Mouse (Mus musculus) heart, embryonic 10.5 days (tissue): ENCODE results near the gene Serpina5. TPM values are rescaled to one million over a fixed set of nuclear protein-coding genes. Genes with fewer than 3 reads are reported as not detected.

Experiments
- DNase-seq: peaks from one replicate; pipeline ENCODE4 v3.0.0-alpha.2; 2017; ENCODE audit warnings: low spot score
- H3K27ac ChIP-seq: fragments of 300-500 bp; sonication (generic); 2 replicates; pipeline ENCODE4 v1.5.1; 2016; ENCODE audit warnings: mild to moderate bottlenecking
- H3K27me3 ChIP-seq: fragments of 300-500 bp; sonication (generic); 2 replicates; pipeline ENCODE4 v1.6.1; 2016; ENCODE audit warnings: mild to moderate bottlenecking; ENCODE audit not compliant: poor library complexity, insufficient read depth, severe bottlenecking
- H3K36me3 ChIP-seq: fragments of 300-500 bp; sonication (generic); 2 replicates; pipeline ENCODE4 v1.6.1; 2016; ENCODE audit warnings: mild to moderate bottlenecking, moderate library complexity
- H3K4me1 ChIP-seq: fragments of 300-500 bp; sonication (generic); 2 replicates; pipeline ENCODE4 v1.6.1; 2016; ENCODE audit warnings: mild to moderate bottlenecking
- H3K4me3 ChIP-seq: fragments of 300-500 bp; sonication (generic); 2 replicates; pipeline ENCODE4 v1.5.1; 2016; ENCODE audit warnings: mild to moderate bottlenecking, moderate library complexity
- H3K9me3 ChIP-seq: fragments of 300-500 bp; sonication (generic); 2 replicates; pipeline ENCODE4 v1.6.1; 2016; ENCODE audit warnings: mild to moderate bottlenecking, moderate library complexity
- WGBS: fragments of 180-500 bp; shearing (Covaris S2); methylation state at CpG from one replicate; pipeline ENCODE4 v1.1.7; 2016; 5-methylcytosine and 5-hydroxymethylcytosine counted together
- polyA plus RNA-seq: library from polyadenylated mRNA; unstranded; fragments of >200 nt; fragmentation: Nextera tagmentation; extraction: Ambion mirVana; gene quantifications from 2 replicates; pipeline ENCODE4 v1.2.1, GENCODE M21; 2016

The Serpina5 gene
- polyA plus RNA-seq: 0.10 TPM in 1 of 2 replicates, not detected in the other

- 78% methylated on average over 6 of the region's 6 CpGs for WGBS
- Histone ChIP-seq H3K36me3 (no peaks in the 10 kb centered on the region), H3K4me3 (no peak within 1 kb of the TSS), H3K4me1 (no peaks in the 10 kb centered on the region), H3K9me3 (no peaks in the 10 kb centered on the region), H3K27ac (no peak within 1 kb of the TSS), H3K27me3 (no peaks in the 10 kb centered on the region)
- no peak for DNase-seq
Measured at GRCm38 (mm10) chr12:104100768-104101167, at the start of gene Serpina5. Gene Serpina5, plus strand, starts transcription at chr12:104101113.

- H3K4me1 ChIP-seq: peaks cover 6% of the 10 kb centered on the region
- no peaks in the 10 kb centered on the region for H3K36me3 ChIP-seq
- no peak overlapping the region for H3K27ac ChIP-seq
- H3K9me3 ChIP-seq: no peaks in the 10 kb centered on the region
- no peak for DNase-seq
- peaks cover under 1% of the 10 kb centered on the region; the same call in 1 of the 2 replicates for H3K27me3 ChIP-seq
- no peak overlapping the region for H3K4me3 ChIP-seq
- WGBS: 38% methylated on average over 1 of the region's 1 CpGs
Measured at GRCm38 (mm10) chr12:104053995-104054394, 46.9 kb upstream of the Serpina5 start.

GRCm38 (mm10) chr12:104055755-104056154 lies 45.2 kb upstream of the Serpina5 start:
- Histone ChIP-seq H3K9me3 (no peaks in the 10 kb centered on the region), H3K4me1 (peaks cover 6% of the 10 kb centered on the region), H3K27me3 (peaks cover 13% of the 10 kb centered on the region; the same call in 1 of the 2 replicates), H3K27ac (no peak overlapping the region), H3K36me3 (no peaks in the 10 kb centered on the region), H3K4me3 (no peak overlapping the region)
- 75% methylated on average over 8 of the region's 8 CpGs for WGBS
- no peak for DNase-seq

GRCm38 (mm10) chr12:104057050-104057449 lies 43.9 kb upstream of the Serpina5 start:
- peaks cover 19% of the 10 kb centered on the region; the same call in 1 of the 2 replicates for H3K27me3 ChIP-seq
- H3K4me1 ChIP-seq: peaks cover 6% of the 10 kb centered on the region
- H3K36me3 ChIP-seq: no peaks in the 10 kb centered on the region
- no peak for DNase-seq
- H3K4me3 ChIP-seq: no peak overlapping the region
- no peaks in the 10 kb centered on the region for H3K9me3 ChIP-seq
- H3K27ac ChIP-seq: no peak overlapping the region
- 26% methylated on average over 4 of the region's 4 CpGs for WGBS

- WGBS: 77% methylated on average over 7 of the region's 7 CpGs
- Histone ChIP-seq H3K27me3 (peaks cover 19% of the 10 kb centered on the region; the same call in 1 of the 2 replicates), H3K4me3 (no peak overlapping the region), H3K4me1 (peaks cover 6% of the 10 kb centered on the region), H3K36me3 (no peaks in the 10 kb centered on the region), H3K9me3 (no peaks in the 10 kb centered on the region), H3K27ac (no peak overlapping the region)
- no peak for DNase-seq
Measured at GRCm38 (mm10) chr12:104057531-104057930, 43.4 kb upstream of the Serpina5 start.

GRCm38 (mm10) chr12:104060126-104060525 lies 40.8 kb upstream of the Serpina5 start:
- Histone ChIP-seq H3K27me3 (peaks cover 25% of the 10 kb centered on the region; the same call in 1 of the 2 replicates), H3K9me3 (no peaks in the 10 kb centered on the region), H3K4me1 (peaks cover 6% of the 10 kb centered on the region), H3K4me3 (no peak overlapping the region), H3K27ac (no peak overlapping the region), H3K36me3 (no peaks in the 10 kb centered on the region)
- WGBS: 59% methylated on average over 6 of the region's 6 CpGs
- no peak for DNase-seq

GRCm38 (mm10) chr12:104061862-104062261 lies 39.1 kb upstream of the Serpina5 start:
- Histone ChIP-seq H3K27ac (no peak overlapping the region), H3K27me3 (peaks cover 25% of the 10 kb centered on the region; the same call in 1 of the 2 replicates), H3K4me3 (no peak overlapping the region), H3K9me3 (no peaks in the 10 kb centered on the region), H3K4me1 (peaks cover 6% of the 10 kb centered on the region), H3K36me3 (no peaks in the 10 kb centered on the region)
- no peak for DNase-seq
- 41% methylated on average over 2 of the region's 2 CpGs for WGBS

- Histone ChIP-seq H3K4me1 (no peaks in the 10 kb centered on the region), H3K36me3 (no peaks in the 10 kb centered on the region), H3K27me3 (peaks cover 19% of the 10 kb centered on the region; the same call in 1 of the 2 replicates), H3K9me3 (no peaks in the 10 kb centered on the region), H3K4me3 (no peak overlapping the region), H3K27ac (no peak overlapping the region)
- no peak for DNase-seq
- 62% methylated on average over 4 of the region's 4 CpGs for WGBS
Measured at GRCm38 (mm10) chr12:104064532-104064931, 36.4 kb upstream of the Serpina5 start.

- DNase-seq: no peak
- H3K27ac ChIP-seq: no peak overlapping the region
- H3K4me3 ChIP-seq: no peak overlapping the region
- H3K9me3 ChIP-seq: no peaks in the 10 kb centered on the region
- H3K4me1 ChIP-seq: no peaks in the 10 kb centered on the region
- H3K36me3 ChIP-seq: no peaks in the 10 kb centered on the region
- peaks cover 14% of the 10 kb centered on the region; the same call in 1 of the 2 replicates for H3K27me3 ChIP-seq
- 77% methylated on average over 4 of the region's 4 CpGs for WGBS
Measured at GRCm38 (mm10) chr12:104064996-104065395, 35.9 kb upstream of the Serpina5 start.

- H3K9me3 ChIP-seq: no peaks in the 10 kb centered on the region
- no peak overlapping the region for H3K27ac ChIP-seq
- H3K4me3 ChIP-seq: no peak overlapping the region
- 25% methylated on average over 8 of the region's 8 CpGs for WGBS
- peaks cover 12% of the 10 kb centered on the region; the same call in 1 of the 2 replicates for H3K27me3 ChIP-seq
- H3K4me1 ChIP-seq: no peaks in the 10 kb centered on the region
- no peaks in the 10 kb centered on the region for H3K36me3 ChIP-seq
- DNase-seq: peak; percentile 82
Measured at GRCm38 (mm10) chr12:104066241-104066640, 34.7 kb upstream of the Serpina5 start.

GRCm38 (mm10) chr12:104067549-104067948 lies 33.4 kb upstream of the Serpina5 start:
- Histone ChIP-seq H3K27me3 (0 out of 2 replicates have a peak, but pooled peaks cover 8% of the 10 kb centered on the region), H3K4me3 (no peak overlapping the region), H3K27ac (peak overlapping the region; percentile 3; the same call in 1 of the 2 replicates), H3K9me3 (no peaks in the 10 kb centered on the region), H3K4me1 (no peaks in the 10 kb centered on the region), H3K36me3 (no peaks in the 10 kb centered on the region)
- DNase-seq: no peak
- WGBS: 34% methylated on average over 4 of the region's 4 CpGs

GRCm38 (mm10) chr12:104069620-104070019 lies 31.3 kb upstream of the Serpina5 start:
- DNase-seq: no peak
- Histone ChIP-seq H3K4me3 (no peak overlapping the region), H3K27ac (no peak overlapping the region), H3K36me3 (no peaks in the 10 kb centered on the region), H3K4me1 (no peaks in the 10 kb centered on the region), H3K27me3 (peaks cover 17% of the 10 kb centered on the region; the same call in 1 of the 2 replicates), H3K9me3 (no peaks in the 10 kb centered on the region)
- WGBS: 11% methylated on average over 2 of the region's 2 CpGs

GRCm38 (mm10) chr12:104071708-104072107 lies 29.2 kb upstream of the Serpina5 start:
- H3K27ac ChIP-seq: no peak overlapping the region
- no peaks in the 10 kb centered on the region for H3K9me3 ChIP-seq
- no peak overlapping the region for H3K4me3 ChIP-seq
- 38% methylated on average over 1 of the region's 1 CpGs for WGBS
- no peak for DNase-seq
- no peaks in the 10 kb centered on the region for H3K4me1 ChIP-seq
- peaks cover 17% of the 10 kb centered on the region; the same call in 1 of the 2 replicates for H3K27me3 ChIP-seq
- no peaks in the 10 kb centered on the region for H3K36me3 ChIP-seq

- H3K36me3 ChIP-seq: no peaks in the 10 kb centered on the region
- WGBS: 66% methylated on average over 5 of the region's 5 CpGs
Measured at GRCm38 (mm10) chr12:104072286-104072685, 28.6 kb upstream of the Serpina5 start.

More at GRCm38 (mm10) chr12:104072286-104072685, 28.6 kb upstream of the Serpina5 start:
- DNase-seq: no peak
- Histone ChIP-seq H3K27me3 (peaks cover 17% of the 10 kb centered on the region; the same call in 1 of the 2 replicates), H3K9me3 (no peaks in the 10 kb centered on the region), H3K4me1 (no peaks in the 10 kb centered on the region), H3K27ac (no peak overlapping the region), H3K4me3 (no peak overlapping the region)
